Mouse (Mus musculus): Measurements from ENCODE around the gene Rnf208.

Gene Rnf208

GRCm38 (mm10) chr2:25286314-25286713, 44.3 kb downstream of the Rnf208 start:
- DNase-seq = no peak

DNA sequence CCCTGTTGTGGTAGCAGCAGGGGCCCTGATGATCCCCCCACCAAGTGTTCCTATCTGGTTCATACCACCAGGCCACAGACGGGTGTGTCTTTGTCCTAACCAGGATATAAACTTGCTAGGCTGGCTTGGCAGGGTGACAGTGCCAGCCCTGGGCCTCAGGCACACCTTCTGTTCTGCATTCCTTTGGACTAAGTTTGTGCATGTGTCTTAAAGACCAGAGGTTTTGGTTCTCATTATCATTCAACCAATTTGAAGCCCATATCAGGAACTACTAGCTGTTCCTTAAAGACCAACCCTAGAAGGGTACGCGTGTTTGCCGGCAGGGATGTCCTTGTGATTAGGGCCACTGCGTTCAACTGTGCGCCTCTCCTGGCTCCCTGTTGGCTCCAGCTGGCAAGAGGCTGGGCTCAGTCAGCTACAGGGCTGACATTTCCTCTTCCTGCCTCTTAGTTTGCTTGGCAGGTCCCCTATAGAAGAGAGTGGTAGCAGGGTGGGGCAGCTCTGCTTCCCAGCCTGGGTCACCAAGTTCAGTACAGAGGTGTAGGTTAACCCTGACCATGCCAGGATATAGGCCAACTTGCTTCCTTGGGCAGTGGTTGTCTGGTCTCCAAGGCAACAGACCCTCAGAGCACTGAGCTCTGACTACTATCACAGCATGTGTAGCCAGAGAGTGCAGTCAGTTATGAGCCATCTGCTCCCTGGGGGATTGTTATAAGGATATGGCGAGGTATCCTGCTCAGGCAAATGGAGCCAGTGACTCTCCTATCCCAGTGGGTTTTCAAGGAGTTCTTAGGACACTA, 45.0 kb downstream of the Rnf208 start:
- DNase-seq = peak; percentile 44

DNA sequence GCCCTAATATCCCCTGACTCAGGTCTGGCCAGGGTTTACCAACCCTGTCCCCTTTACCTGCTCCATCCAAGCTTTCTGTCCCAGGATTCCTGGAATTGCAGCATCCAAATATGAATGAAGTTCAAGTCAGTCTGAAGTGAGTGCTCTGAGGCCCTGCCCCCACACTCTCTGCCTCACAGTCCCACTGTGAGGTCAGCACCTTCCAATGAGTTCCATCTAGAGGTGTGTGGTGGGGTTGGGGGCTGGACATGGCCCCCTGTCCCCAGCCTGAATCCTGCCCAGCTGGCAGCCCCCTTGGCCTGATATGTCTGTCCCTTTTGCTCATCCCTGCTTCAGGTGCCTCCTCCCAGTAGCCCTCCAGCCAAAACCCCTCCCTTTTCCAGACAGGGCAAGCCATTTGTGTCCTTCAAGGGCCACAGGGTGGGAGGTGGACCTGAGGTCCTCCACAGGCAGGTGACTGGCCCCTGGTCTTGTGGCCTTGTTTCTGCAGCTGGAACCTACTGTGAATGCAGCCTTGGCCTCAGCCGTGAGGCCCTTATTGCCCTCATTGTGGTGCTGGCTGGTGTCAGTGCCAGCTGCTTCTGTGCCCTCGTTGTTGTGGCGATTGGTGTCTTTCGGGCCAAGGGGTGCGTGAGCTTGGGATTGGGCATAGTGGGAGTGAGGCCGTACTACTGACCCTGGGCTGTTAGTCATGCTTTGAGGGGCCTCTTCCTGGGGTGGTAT, 46.0 kb downstream of the Rnf208 start, which contains the start of gene Tmem210:
TSS of gene Tmem210 (plus strand) at position 219 of the 723 bp plus-strand sequence.
- no peak for DNase-seq

GRCm38 (mm10) chr2:25288734-25289345, 46.8 kb downstream of the Rnf208 start:
- no peak for DNase-seq

DNA sequence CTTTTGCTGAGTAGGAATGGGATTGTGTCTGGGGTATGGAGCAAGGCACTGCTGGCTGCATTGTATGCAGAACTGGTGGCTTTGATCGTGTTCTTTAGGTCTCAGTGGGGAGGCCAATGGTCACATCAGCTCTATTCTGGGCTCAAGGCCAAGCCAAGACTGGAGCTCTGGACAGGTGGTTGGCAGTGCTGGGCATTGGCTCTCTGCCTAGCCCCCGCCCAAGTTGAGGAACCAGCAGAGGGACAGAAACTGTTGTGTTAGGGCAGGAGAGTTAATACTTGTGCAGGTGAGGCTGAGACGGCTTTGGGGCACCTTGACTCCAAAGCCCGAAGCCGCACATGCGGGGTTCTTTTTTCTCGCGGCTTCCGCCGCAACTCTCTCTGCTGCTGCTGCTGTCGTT, 47.6 kb downstream of the Rnf208 start, which contains the start of gene Lrrc26:
TSS of gene Lrrc26 (plus strand) at position 265 of the 400 bp plus-strand sequence.
- peak; percentile 79 for DNase-seq

DNA sequence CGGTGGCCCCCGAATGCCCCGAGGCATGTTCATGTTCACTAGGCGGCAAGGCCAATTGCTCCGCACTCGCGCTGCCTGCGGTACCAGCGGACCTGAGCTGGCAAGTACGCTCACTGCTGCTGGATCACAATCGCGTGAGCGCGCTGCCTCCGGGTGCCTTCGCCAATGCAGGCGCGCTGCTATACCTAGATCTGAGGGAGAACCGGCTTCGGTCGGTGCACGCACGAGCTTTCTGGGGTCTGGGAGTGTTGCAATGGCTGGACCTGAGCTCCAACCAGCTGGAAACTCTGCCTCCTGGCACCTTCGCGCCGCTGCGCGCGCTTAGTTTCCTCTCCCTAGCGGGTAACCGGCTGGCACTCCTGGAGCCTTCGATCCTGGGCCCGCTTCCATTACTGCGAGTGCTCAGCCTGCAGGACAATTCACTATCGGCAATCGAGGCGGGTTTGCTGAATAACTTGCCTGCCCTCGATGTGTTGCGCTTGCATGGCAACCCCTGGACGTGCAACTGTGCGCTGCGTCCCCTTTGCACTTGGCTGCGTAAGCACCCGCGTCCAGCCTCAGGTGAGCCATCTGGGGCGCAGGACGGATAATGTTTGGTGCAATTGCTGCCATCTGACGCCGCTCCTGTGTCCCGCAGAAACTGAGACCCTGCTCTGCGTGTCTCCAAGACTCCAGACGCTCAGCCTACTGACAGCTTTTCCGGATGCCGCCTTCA, 48.2 kb downstream of the Rnf208 start:
- DNase-seq = peak; percentile 73

GRCm38 (mm10) chr2:25290816-25291130, 48.7 kb downstream of the Rnf208 start:
- DNase-seq = peak; percentile 72

DNA sequence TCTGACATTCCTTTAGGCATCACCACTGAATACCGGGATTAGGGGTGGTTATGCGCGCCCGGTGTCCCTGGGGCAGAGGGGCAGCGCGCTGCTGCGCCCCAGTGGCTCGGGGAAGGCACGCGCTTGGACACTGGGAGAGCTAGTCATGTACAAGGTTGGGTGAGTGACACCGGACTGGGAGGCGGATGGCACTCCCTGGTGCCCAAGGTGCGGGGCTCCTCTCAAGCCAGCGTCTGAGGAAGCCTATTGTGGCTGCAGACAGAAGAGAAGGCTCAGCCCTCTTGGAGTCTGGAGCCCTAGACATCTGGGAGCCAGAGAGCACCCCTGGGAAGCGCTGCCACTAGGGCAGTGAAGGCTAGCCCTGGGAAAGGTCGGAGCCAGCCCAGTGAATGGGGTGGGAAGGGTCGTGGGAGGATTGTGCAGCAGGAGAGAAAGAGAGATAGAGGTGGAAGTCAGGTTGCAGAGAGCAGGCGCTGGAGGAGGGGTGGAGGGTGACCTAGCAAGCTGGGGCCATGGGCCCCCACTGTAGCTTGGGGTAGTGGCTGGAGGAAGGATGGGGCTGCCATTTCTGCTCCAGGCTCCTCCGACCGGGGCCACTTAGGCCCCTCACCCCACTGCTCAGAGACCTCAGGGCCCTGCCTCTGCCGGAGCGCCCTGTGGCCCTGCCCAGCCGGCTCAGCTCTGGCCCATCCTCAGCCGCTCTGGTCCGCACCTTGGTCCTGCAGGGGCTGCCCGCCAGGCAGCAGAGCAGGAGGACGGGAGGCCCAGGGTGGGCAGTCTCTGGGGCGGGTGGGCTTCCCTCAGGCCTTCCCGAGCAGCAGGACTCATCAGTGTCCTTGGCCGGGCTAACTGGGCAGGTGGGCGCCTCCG, 49.4 kb downstream of the Rnf208 start:
- DNase-seq = peak; percentile 51

GRCm38 (mm10) chr2:25292054-25292544, 50.0 kb downstream of the Rnf208 start:
- DNase-seq = no peak

- DNase-seq = peak; percentile 78
Measured at GRCm38 (mm10) chr2:25292856-25293255, 50.8 kb downstream of the Rnf208 start.

GRCm38 (mm10) chr2:25293706-25294105, 51.7 kb downstream of the Rnf208 start:
- no peak for DNase-seq

Data from cerebellum, adult 11 months (tissue).